Mouse (Mus musculus) sigmoid colon, adult 10 weeks (tissue): ENCODE data around the gene Olfr633. TPM values are rescaled to one million over a fixed set of nuclear protein-coding genes. Genes with fewer than 3 reads are reported as not detected.

Experiments
- polyA plus RNA-seq: library from polyadenylated mRNA; stranded (reverse); fragments of 350-450 nt; fragmentation: Illumina TruSeq; extraction: RNeasy Lipid Tissue Mini Kit (QIAGEN cat#74804); gene quantifications from one replicate; pipeline ENCODE4 v1.2.3, GENCODE M21; 2014; ENCODE audit warnings: low read depth, low replicate concordance

Olfr633 gene
- polyA plus RNA-seq: not detected

DNA sequence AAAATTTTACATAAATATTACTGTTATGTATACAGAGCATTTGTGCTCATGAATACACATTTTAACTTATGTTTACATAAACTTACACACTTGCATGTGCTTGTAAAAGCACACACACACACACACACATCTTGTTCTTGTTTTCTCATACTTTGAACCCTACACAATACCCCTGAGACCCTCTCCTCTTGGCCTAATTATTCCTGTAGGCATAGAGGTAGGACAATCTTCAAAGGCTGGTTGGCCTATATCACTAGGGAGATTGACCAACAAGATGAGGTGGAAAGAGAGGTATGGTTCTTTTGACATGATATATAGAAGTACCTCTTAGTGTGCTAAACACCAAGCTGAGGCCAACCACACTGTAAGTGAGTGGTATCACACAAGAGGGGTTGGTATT lies at the start of gene Olfr633:
Gene Olfr633, plus strand, starts transcription at position 301 of the 400 bp plus-strand sequence.

DNA sequence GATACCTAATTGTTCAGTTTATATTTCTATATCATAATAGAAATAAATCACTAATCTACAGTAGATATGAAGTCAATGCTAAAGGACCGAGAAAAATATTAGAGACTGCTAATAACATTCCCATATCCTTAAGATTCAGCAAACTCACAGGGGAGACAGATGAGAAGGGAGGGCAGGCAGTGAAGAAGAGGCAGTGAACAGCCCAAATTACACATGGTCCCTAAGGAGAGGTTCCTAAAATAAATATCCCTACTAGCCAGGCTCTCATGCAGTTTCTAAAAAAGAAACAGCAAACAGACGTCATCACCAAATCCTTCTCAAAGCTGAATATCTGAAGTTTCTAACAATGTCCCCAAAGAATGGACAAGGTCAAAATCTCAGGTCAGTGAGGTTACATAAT lies 41.0 kb upstream of the Olfr633 start, which contains the start of gene Olfr65:
Gene Olfr65, plus strand, starts transcription at position 301 of the 400 bp plus-strand sequence.

DNA sequence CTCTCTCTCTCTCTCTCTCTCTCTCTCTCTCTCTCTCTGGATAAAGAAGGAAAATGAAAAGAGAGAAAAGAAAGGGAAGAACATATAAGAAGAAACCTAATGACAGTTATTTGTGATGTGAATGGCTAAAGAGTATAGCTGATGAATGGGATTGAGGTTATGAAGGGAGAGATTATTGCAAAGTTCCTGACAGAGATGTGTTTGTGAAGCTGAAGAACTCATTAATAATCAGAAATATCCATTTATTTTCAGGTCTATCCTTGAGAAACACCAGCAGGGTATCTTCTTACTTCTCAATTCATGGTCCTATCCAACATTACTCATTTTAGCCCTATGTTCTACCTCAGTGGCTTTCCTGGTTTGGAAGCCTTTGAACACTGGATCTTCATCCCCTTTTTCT lies 15.7 kb upstream of the Olfr633 start, which contains the start of gene Olfr631:
Gene Olfr631, plus strand, starts transcription at position 301 of the 400 bp plus-strand sequence.

DNA sequence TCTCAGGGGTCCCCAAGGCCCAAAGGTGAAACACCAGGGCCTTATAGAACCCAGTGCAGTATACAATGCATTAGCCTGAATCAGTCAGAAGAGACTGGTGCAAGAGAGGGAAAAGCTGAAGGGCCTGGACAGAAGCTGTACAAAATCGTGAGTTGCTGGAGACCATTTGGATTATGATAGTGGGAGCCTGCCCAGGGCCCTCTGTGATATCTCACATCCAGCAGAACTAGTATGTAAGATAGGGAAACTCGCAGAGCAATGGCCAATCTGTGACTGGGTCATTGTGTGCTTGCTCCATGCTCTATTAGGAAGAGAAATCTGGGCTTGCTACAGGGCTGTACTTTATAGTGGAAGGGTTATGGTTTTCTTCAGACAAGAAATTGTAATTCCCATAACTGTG lies 10.0 kb upstream of the Olfr633 start, which contains the start of gene Olfr632:
Gene Olfr632, plus strand, starts transcription at position 84 of the 400 bp plus-strand sequence.

DNA sequence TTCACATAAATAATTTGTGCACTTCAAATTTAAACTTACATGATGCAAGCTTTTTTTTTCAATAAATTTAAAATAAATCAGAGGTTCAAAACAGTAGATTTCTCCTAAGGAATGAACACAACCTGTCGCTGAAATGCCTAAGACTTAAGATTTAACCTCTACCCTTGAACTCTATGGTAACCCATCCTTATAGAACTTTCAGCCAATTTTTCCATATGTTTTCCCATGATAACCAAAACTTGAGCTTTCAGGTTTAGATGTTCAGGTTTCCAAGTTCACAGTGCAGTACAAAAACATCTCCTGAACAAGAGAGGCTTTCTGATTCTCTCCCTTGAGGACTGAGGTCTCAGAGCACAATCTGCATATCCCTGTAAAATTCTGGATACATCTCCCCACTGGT lies 26.6 kb downstream of the Olfr633 start, which contains the start of gene Olfr635:
Gene Olfr635, plus strand, starts transcription at position 301 of the 400 bp plus-strand sequence.

DNA sequence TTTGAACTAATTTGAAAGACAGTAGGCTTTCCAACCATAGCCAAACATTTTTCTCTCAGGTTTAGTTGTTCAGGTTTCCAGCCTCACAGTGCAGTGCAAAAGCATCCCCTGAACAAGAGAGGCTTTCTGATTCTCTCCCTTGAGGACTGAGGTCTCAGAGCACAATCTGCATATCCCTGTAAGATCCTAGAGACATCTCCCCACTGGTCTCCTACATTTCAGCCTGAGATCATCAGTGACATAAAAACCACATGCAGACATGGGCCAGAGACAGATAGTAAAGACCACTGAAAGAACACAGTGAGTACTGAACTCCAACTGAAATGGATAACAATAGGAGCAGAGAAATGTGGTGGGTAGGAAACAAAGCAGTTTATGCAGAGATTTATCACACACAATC lies 54.2 kb downstream of the Olfr633 start, which contains the start of gene Olfr638:
Gene Olfr638, plus strand, starts transcription at position 301 of the 400 bp plus-strand sequence.

Other genes with a start within 250 kb of the Olfr633 start
- gene Olfr243, start 229.8 kb upstream of the Olfr633 start, polyA plus RNA-seq: not detected
- not detected for gene Olfr628, start 214.1 kb upstream of the Olfr633 start, polyA plus RNA-seq
- gene Olfr629, start 199.5 kb upstream of the Olfr633 start, polyA plus RNA-seq: not detected
- not detected for gene Olfr630, start 187.1 kb upstream of the Olfr633 start, polyA plus RNA-seq
- gene Olfr69, start 172.8 kb upstream of the Olfr633 start, polyA plus RNA-seq: not detected
- not detected for gene Olfr68, start 164.7 kb upstream of the Olfr633 start, polyA plus RNA-seq
- gene Olfr67, start 152.6 kb upstream of the Olfr633 start, polyA plus RNA-seq: not detected
- gene Hbb-bt, start 130.4 kb upstream of the Olfr633 start, polyA plus RNA-seq: 7.9 TPM
- gene Hbb-bs, start 116.3 kb upstream of the Olfr633 start, polyA plus RNA-seq: 125 TPM
- gene Hbb-bh2, start 103.9 kb upstream of the Olfr633 start, polyA plus RNA-seq: not detected
- not detected for gene Hbb-bh1, start 101.3 kb upstream of the Olfr633 start, polyA plus RNA-seq
- gene Hbb-y, start 91.2 kb upstream of the Olfr633 start, polyA plus RNA-seq: not detected
- not detected for gene Olfr66, start 58.2 kb upstream of the Olfr633 start, polyA plus RNA-seq
- gene Olfr64, start 50.0 kb upstream of the Olfr633 start, polyA plus RNA-seq: not detected
- not detected for gene Olfr65, start 41.0 kb upstream of the Olfr633 start, polyA plus RNA-seq
- not detected for gene Olfr631, start 15.6 kb upstream of the Olfr633 start, polyA plus RNA-seq
- not detected for gene Olfr632, start 10.1 kb upstream of the Olfr633 start, polyA plus RNA-seq
- gene Olfr635, start 26.7 kb downstream of the Olfr633 start, polyA plus RNA-seq: not detected
- not detected for gene Olfr638, start 54.3 kb downstream of the Olfr633 start, polyA plus RNA-seq
- gene Olfr639, start 72.9 kb downstream of the Olfr633 start, polyA plus RNA-seq: not detected
- not detected for gene Olfr640, start 81.1 kb downstream of the Olfr633 start, polyA plus RNA-seq
- not detected for gene Olfr641, start 91.0 kb downstream of the Olfr633 start, polyA plus RNA-seq
- not detected for gene Olfr642, start 108.2 kb downstream of the Olfr633 start, polyA plus RNA-seq
- gene 4930516K23Rik, start 117.0 kb downstream of the Olfr633 start, polyA plus RNA-seq: not detected
- not detected for gene Olfr644, start 127.4 kb downstream of the Olfr633 start, polyA plus RNA-seq
- gene Olfr645, start 141.0 kb downstream of the Olfr633 start, polyA plus RNA-seq: not detected
- not detected for gene Olfr646, start 160.4 kb downstream of the Olfr633 start, polyA plus RNA-seq
- gene Ubqln5, start 185.4 kb downstream of the Olfr633 start, polyA plus RNA-seq: not detected
- not detected for gene Olfr643, start 193.0 kb downstream of the Olfr633 start, polyA plus RNA-seq
- gene Ubqln3, start 198.8 kb downstream of the Olfr633 start, polyA plus RNA-seq: not detected
- gene Ubqlnl, start 206.1 kb downstream of the Olfr633 start, polyA plus RNA-seq: not detected
- not detected for gene Olfm5, start 220.4 kb downstream of the Olfr633 start, polyA plus RNA-seq
- gene Olfr648, start 239.0 kb downstream of the Olfr633 start, polyA plus RNA-seq: 0.13 TPM